Mouse (Mus musculus) MEL (cell line): ENCODE measurements around the gene Fam221b. TPM values are rescaled to one million over a fixed set of nuclear protein-coding genes. Genes with fewer than 3 reads are reported as not detected.

ENCODE experiments used
- DNase-seq: peaks from one replicate; pipeline ENCODE4 v3.0.0; 2011; ENCODE audit warnings: low read depth, low spot score
- H3K27ac ChIP-seq: 2 replicates; pipeline ENCODE4 v1.5.1; 2012; ENCODE audit warnings: low read depth, mild to moderate bottlenecking, control low read depth, low read length, moderate library complexity; ENCODE audit not compliant: control insufficient read depth
- H3K27me3 ChIP-seq, 2 experiments: fragments of 150-350 bp in 1 of 2; sonication (generic) in 1 of 2; 2 replicates each; pipeline ENCODE4 v1.6.1; 2012; ENCODE audit warnings: low read length in 2 of 2, mild to moderate bottlenecking in 2 of 2, improper control_type of control experiment in 1 of 2, moderate library complexity in 1 of 2; ENCODE audit not compliant: insufficient read depth in 2 of 2, control insufficient read depth in 1 of 2
- H3K36me3 ChIP-seq, 2 experiments: 2 replicates each; pipeline ENCODE4 v1.6.1; 2012 to 2014; ENCODE audit warnings: low read length in 2 of 2, improper control_type of control experiment in 1 of 2, inconsistent platforms in 1 of 2, mild to moderate bottlenecking in 1 of 2; ENCODE audit not compliant: insufficient read depth in 2 of 2, control insufficient read depth in 1 of 2
- H3K4me1 ChIP-seq, 2 experiments: fragments of 150-350 bp in 1 of 2; sonication (generic) in 1 of 2; 2 replicates each; pipeline ENCODE4 v1.6.1; 2012; ENCODE audit warnings: low read length in 2 of 2, improper control_type of control experiment in 1 of 2, mild to moderate bottlenecking in 1 of 2; ENCODE audit not compliant: insufficient read depth in 2 of 2, control insufficient read depth in 1 of 2
- H3K4me3 ChIP-seq, 2 experiments: fragments of 150-350 bp in 1 of 2; sonication (generic) in 1 of 2; 2 replicates each; pipeline ENCODE4 v1.5.1; 2012; ENCODE audit warnings: low read depth in 2 of 2, low read length in 2 of 2, mild to moderate bottlenecking in 2 of 2, moderate library complexity in 2 of 2, control low read depth in 1 of 2, improper control_type of control experiment in 1 of 2; ENCODE audit not compliant: control insufficient read depth in 1 of 2, insufficient read depth in 1 of 2
- H3K79me2 ChIP-seq: 2 replicates; pipeline ENCODE4 v1.6.1; 2012; ENCODE audit warnings: mild to moderate bottlenecking, low read length, moderate library complexity; ENCODE audit not compliant: control insufficient read depth, poor library complexity, insufficient read depth
- H3K9ac ChIP-seq: 2 replicates; pipeline ENCODE4 v1.6.1; 2012; ENCODE audit warnings: low read depth, mild to moderate bottlenecking, control low read depth, low read length, moderate library complexity; ENCODE audit not compliant: control insufficient read depth, poor library complexity, severe bottlenecking
- H3K9me3 ChIP-seq: fragments of 150-350 bp; sonication (generic); replicated peaks from 2 replicates; pipeline ENCODE4 v1.6.1; 2012; ENCODE audit warnings: mild to moderate bottlenecking, low read length, improper control_type of control experiment, moderate library complexity; ENCODE audit not compliant: insufficient read depth
- BHLHE40 ChIP-seq: IDR thresholded peaks from 2 replicates; pipeline ENCODE4 v1.6.1; 2012; ENCODE audit warnings: low read depth, mild to moderate bottlenecking, inconsistent platforms, low read length, improper control_type of control experiment, borderline replicate concordance
- CHD1 ChIP-seq: IDR thresholded peaks from 2 replicates; pipeline ENCODE4 v1.6.1; 2012; ENCODE audit warnings: low read depth, mild to moderate bottlenecking, inconsistent platforms, low read length, improper control_type of control experiment
- CTCF ChIP-seq, 3 experiments: IDR thresholded peaks in 2 of 3; conservative IDR thresholded peaks in 1 of 3; 2 replicates each; pipeline ENCODE4 v1.5.1; 2011 to 2012; ENCODE audit warnings: low read length in 3 of 3, low read depth in 2 of 3, mild to moderate bottlenecking in 2 of 3, improper control_type of control experiment in 1 of 3, inconsistent platforms in 1 of 3, mixed read lengths in 1 of 3, moderate library complexity in 1 of 3; ENCODE audit not compliant: control insufficient read depth in 1 of 3, insufficient read depth in 1 of 3, poor library complexity in 1 of 3, severe bottlenecking in 1 of 3
- EP300 ChIP-seq, 2 experiments: IDR thresholded peaks; 2 replicates each; pipeline ENCODE4 v1.6.1; 2011; ENCODE audit warnings: improper control_type of control experiment in 2 of 2, low read length in 2 of 2, low read depth in 1 of 2, mild to moderate bottlenecking in 1 of 2
- HCFC1 ChIP-seq: IDR thresholded peaks from 2 replicates; pipeline ENCODE4 v1.6.1; 2012; ENCODE audit warnings: low read depth, mild to moderate bottlenecking, inconsistent platforms, low read length, improper control_type of control experiment, moderate library complexity
- JUND ChIP-seq: IDR thresholded peaks from 2 replicates; pipeline ENCODE4 v1.6.1; 2011; ENCODE audit warnings: low read depth, mild to moderate bottlenecking, improper control_type of control experiment, low read length
- MAFK ChIP-seq: IDR thresholded peaks from 2 replicates; pipeline ENCODE4 v1.6.1; 2011; ENCODE audit warnings: low read depth, mild to moderate bottlenecking, low read length, improper control_type of control experiment, borderline replicate concordance
- MEF2A ChIP-seq: IDR thresholded peaks from 2 replicates; pipeline ENCODE4 v1.6.1; 2014; ENCODE audit warnings: low read depth, mild to moderate bottlenecking, inconsistent platforms, low read length, improper control_type of control experiment; ENCODE audit not compliant: poor library complexity, insufficient replicate concordance, severe bottlenecking; ENCODE audit errors: extremely low read depth
- MXI1 ChIP-seq: IDR thresholded peaks from 2 replicates; pipeline ENCODE4 v1.6.1; 2011; ENCODE audit warnings: mild to moderate bottlenecking, low read depth, low read length, improper control_type of control experiment
- MYB ChIP-seq: IDR thresholded peaks from 2 replicates; pipeline ENCODE4 v1.6.1; 2011; ENCODE audit warnings: mild to moderate bottlenecking, low read depth, low read length, improper control_type of control experiment
- NRF1 ChIP-seq: IDR thresholded peaks from 2 replicates; pipeline ENCODE4 v1.6.1; 2014; ENCODE audit warnings: low read depth, mild to moderate bottlenecking, inconsistent platforms, low read length, improper control_type of control experiment, moderate library complexity; ENCODE audit not compliant: poor library complexity, insufficient read depth, severe bottlenecking
- TCF12 ChIP-seq: IDR thresholded peaks from 2 replicates; pipeline ENCODE4 v1.6.1; 2014; ENCODE audit warnings: low read depth, mild to moderate bottlenecking, inconsistent platforms, low read length, improper control_type of control experiment, moderate library complexity
- UBTF ChIP-seq: IDR thresholded peaks from 2 replicates; pipeline ENCODE4 v1.6.1; 2012; ENCODE audit warnings: low read depth, mild to moderate bottlenecking, inconsistent platforms, low read length, improper control_type of control experiment, moderate library complexity, borderline replicate concordance; ENCODE audit not compliant: insufficient read depth
- ZMIZ1 ChIP-seq: IDR thresholded peaks from 2 replicates; pipeline ENCODE4 v1.6.1; 2012; ENCODE audit warnings: low read depth, mild to moderate bottlenecking, inconsistent platforms, low read length, improper control_type of control experiment, moderate library complexity
- ZNF384 ChIP-seq: IDR thresholded peaks from 2 replicates; pipeline ENCODE4 v1.6.1; 2012; ENCODE audit warnings: low read depth, mild to moderate bottlenecking, inconsistent platforms, low read length, improper control_type of control experiment
- polyA plus RNA-seq, 2 experiments: library from polyadenylated mRNA; stranded (reverse) in 1 of 2; unstranded in 1 of 2; fragments of >175 nt in 1 of 2; fragments of >200 nt in 1 of 2; gene quantifications; 2 replicates each; pipeline versions ENCODE4 v1.2.1 to v1.2.4; 2012; ENCODE audit warnings: low replicate concordance in 2 of 2, low read depth in 1 of 2; ENCODE audit not compliant: insufficient read length in 2 of 2, insufficient read depth in 1 of 2, missing spikeins in 1 of 2
- total RNA-seq: library from RNA; depleted of rRNA; stranded (reverse); fragments of 300-350 nt; gene quantifications from 2 replicates; pipeline ENCODE4 v1.2.3, GENCODE M21; 2012

The Fam221b gene
- total and polyA plus RNA-seq, 3 experiments: 0.10 to 8.8 TPM; not detected in 1

- Histone ChIP-seq H3K9ac (no peak overlapping the region), H3K4me3 (no peak overlapping the region), H3K36me3 (no peaks in the 10 kb centered on the region), H3K27me3 (peaks cover 18 to 25% of the 10 kb centered on the region in 2 experiments), H3K4me1 (no peaks in the 10 kb centered on the region), H3K79me2 (no peaks in the 10 kb centered on the region), H3K9me3 (no peaks in the 10 kb centered on the region), H3K27ac (no peak overlapping the region)
- TF ChIP-seq NRF1 (no peak), UBTF (no peak), EP300 (IDR thresholded peaks at IDR 0.05; ENCODE audit: low read depth in 1 of 2, low read length in 2 of 2) (no peak), HCFC1 (no peak), MYB (no peak), CTCF (IDR thresholded peaks at IDR 0.05 in 2 of 3, conservative IDR thresholded peaks at IDR 0.05 in 1 of 3; ENCODE audit: control insufficient read depth in 1 of 3, insufficient read depth in 1 of 3, low read depth in 2 of 3, low read length in 3 of 3, poor library complexity in 1 of 3, severe bottlenecking in 1 of 3) (no peak), TCF12 (no peak), MXI1 (no peak), CHD1 (no peak), MAFK (no peak), ZMIZ1 (no peak)
- no peak for DNase-seq
These were observed 37.0 kb upstream of the Fam221b start for GRCm38 (mm10) chr4:43705991-43706390.

DNA sequence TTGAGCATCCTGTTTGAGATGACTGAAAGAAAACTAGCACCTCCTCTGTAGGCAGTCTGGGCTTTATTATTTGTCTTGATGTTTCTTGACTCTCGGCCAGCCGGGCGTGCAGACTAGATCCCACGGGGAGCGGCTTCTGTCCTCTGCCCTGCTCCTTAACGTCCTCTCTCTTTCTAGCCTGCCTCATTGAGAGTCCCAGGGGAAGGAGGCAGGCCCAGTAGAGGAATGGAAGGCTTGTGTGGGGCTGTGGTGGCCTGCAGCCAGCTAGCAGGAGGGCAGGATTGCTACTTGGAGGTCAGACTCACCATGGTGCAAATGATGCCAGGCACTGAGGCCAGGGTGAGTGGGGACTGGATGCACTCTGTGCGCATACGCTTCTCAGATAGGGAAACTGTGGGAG is 34.9 kb upstream of the Fam221b start:
- Histone ChIP-seq H3K9ac (no peak overlapping the region), H3K4me1 (no peaks in the 10 kb centered on the region), H3K27ac (no peak overlapping the region), H3K9me3 (no peaks in the 10 kb centered on the region), H3K36me3 (no peaks in the 10 kb centered on the region), H3K27me3 (peaks cover 17 to 18% of the 10 kb centered on the region in 2 experiments), H3K79me2 (no peaks in the 10 kb centered on the region), H3K4me3 (no peak overlapping the region)
- DNase-seq: no peak
- TF ChIP-seq NRF1: no peak
- no peak for TF ChIP-seq HCFC1
- no peak for TF ChIP-seq MEF2A
- TF ChIP-seq CTCF (IDR thresholded peaks at IDR 0.05 in 2 of 3, conservative IDR thresholded peaks at IDR 0.05 in 1 of 3; ENCODE audit: control insufficient read depth in 1 of 3, insufficient read depth in 1 of 3, low read depth in 2 of 3, low read length in 3 of 3, poor library complexity in 1 of 3, severe bottlenecking in 1 of 3): no peak
- no peak for TF ChIP-seq MAFK
- no peak for TF ChIP-seq BHLHE40
- no peak for TF ChIP-seq JUND
- TF ChIP-seq ZNF384: no peak
